Mouse (Mus musculus): ENCODE results near the gene A4galt.
"Not testable (repeated sequence)": the region's sequence is repeated elsewhere in the genome, so short reads cannot be mapped to it uniquely, and the experiment has no call there.

The A4galt gene

DNA sequence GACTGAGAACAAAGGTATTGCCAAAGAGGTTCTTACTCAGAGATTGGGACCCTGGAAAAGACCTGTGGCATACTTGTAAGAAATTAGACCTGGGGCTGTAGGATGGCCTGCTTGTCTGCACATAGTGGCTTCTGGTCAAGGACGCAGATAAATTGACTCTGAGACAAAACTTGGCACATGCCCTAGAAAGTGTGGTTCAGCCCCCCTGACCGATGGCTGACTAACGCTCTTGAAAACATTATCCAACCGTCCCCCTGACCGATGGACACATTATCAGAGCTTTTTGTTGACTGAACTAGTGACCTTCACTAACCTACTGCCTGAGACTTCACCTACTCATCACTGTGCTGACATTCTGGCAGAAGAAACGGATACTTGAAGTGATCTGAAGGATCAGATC lies 18.4 kb upstream of the A4galt start:
- DNase-seq (ENCODE audit: extremely low spot score, low spot score), result not testable (repeated sequence)

DNA sequence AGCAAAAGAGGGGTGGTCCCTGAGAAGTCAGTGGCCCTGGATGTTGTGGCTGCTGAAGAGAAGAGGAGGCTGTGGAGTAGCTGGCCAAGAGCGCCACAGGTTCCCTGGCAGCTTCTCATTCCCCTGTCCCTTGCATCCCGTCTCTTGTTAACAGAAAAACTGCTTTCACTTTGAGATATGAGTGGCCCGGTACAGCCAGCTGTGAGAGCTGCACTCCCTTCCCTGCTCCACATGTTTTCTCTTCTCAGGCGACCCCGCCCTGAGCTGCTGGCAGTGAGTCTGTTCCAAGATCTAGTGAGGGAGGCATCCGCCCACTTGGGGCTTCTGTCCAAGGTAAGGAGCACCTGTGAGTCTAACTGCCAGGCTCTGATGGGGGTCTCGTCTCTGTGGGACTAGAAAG lies 16.9 kb upstream of the A4galt start:
- not testable (repeated sequence) for DNase-seq (ENCODE audit: extremely low spot score, low spot score)

DNA sequence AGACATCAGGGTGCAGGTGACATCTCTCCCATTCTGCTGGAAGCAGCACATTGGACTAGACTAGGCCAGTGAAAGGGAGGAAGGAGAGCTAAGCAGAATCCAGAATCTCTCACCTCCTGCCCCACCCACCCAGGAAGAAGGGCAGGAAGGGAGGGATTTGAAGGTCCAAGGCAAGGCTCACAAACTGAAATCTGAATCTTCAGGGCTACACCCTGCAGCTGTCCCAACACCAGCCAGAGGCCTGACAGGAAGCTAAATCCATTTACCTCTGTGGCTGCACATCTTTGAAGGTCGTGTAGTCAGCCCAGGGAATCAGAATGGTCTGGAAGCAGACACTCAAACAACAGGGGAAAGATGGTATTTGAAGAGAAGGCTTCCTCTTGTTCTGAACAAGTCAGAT lies 13.7 kb upstream of the A4galt start:
- DNase-seq (ENCODE audit: extremely low spot score, low spot score), result no peak

DNA sequence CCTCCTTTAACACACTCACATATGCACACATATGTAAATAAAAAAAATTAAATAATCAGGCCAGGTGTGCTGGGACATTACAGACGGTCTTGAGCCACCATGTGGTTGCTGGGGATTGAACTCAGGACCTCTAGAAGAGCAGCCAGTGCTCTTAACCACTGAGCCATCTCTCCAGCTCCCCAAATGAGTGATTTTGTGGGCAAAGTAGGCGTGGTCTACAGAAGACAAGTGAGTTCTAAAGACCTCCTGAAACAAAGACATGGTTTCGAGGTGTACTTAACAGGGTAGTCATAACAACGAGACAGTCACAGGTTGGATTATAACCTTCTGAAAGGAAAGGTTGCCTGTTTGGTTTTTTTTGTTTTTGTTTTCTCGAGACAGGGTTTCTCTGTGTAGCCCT lies 11.8 kb upstream of the A4galt start:
- DNase-seq (ENCODE audit: extremely low spot score, low spot score), result no peak

DNA sequence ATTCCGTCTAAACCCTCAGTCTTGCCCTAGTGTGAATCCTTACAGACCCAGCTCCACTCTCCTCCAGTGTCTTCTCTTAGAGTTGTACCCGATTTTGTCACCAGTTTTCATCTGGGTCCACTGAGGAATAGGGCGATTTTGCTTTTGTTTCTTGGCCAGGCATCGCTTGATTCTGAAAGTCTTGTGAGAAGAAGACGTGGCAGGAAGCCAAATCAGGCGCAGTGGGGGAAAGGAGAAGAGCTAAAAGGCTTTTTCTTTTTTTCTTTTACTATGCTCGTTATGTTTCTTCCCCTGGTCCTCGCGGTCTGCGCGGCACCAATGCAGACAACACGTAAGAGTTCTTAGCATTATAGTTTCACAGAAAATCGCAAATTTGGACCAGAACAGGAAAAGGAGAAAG lies 6.3 kb upstream of the A4galt start:
- no peak for DNase-seq (ENCODE audit: extremely low spot score, low spot score)

DNA sequence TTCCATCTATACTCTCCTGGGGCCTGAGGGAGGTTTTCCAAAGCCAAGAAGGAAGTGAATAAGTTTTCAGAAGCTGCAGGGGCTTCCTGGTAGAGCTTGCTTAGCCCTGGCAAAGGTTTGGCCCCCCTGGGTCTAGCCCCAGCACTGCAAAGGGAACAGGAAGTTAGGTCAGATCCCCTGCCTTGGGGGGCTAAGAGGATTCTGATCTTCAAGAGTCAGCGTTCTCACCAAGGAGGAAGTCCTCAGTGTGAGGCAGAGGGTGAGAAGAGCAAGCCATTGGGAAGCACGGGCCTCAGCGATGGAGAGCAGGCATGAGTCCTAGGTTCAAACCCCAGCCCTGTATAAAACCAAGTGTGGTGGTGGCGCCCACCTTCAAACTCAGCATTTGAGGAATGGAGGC lies 4.9 kb upstream of the A4galt start:
- DNase-seq (ENCODE audit: extremely low spot score, low spot score), result no peak

DNA sequence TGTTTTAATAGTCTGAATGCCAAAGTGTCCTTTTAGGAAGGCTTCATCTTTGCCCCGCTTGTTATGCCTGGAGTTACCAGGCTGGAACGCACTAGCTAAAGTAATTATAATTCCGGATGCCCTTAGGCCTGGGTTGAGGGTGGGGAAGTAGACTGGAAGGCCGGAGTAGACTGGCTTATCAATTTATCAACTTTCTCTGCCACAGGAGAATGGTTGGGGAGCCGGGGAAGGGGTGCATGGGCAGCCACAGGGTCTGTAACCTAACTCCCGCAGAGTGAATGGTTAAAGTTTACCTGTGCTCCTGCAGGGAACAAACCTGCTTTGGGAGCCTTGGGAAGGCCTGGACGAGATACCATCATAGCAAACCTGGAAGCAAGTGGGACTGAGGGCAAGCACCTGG lies 4.4 kb upstream of the A4galt start:
- DNase-seq (ENCODE audit: extremely low spot score, low spot score), result no peak

DNA sequence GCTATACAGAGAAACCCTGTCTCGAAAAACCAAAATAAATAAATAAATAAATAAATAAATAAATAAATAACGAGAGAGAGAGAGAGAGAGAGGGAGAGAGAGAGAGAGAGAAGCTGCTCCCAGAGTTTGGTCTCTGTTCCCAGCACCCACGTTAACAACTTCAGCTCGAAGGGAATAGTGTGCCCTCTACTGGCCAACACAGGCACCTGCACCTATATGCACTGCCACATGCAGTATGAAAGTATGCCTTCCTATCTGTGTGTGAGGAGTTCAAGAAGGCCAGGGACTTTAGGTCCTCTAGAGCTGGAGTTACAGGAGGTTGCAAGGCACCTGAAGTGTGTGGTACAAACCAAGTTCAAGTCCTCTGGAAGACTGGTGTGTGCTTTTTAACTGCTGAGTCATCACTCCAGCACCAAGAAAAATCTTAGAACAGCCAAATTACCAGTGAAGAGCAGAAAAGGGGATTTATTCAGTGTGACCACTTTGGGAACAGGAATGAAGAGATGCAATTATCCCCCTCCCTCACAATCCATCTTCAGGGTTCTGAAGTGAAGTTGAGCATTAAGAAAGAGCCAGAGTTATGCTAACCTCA lies 3.7 kb upstream of the A4galt start:
- no peak for DNase-seq (ENCODE audit: extremely low spot score, low spot score)

DNA sequence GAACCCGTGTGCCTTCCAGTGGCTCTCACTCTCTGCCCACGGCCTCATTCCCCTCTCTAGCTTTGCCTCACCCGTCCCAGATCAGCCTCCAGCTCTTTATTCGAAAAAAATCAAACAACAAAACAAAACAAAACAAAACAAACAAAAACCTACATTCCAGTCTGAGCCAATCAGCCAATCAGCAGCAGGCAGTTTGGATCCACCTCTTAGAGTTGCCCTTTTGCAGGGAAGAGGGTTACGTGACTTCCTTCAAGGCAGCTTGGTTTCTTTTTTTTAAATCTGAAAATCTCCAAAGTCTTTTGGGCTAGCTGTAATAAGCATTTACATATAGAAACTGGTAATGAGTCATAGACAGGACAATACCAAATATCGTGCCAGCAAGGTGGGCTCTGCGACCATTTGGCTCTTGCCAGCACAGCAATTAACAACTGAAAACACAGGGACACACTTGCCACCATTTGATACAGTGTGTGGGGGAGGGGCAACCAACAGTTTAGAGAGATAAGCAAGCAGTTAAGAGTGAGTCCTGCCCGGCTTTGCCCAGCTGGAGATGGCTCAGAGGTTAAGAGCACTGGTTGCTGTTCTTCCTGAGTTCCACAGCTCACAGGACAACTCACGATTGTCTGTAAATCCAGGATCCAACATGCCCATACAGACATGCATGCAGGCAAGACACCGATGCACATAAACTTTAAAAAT lies 2.9 kb upstream of the A4galt start:
- DNase-seq (ENCODE audit: extremely low spot score, low spot score), result no peak

DNA sequence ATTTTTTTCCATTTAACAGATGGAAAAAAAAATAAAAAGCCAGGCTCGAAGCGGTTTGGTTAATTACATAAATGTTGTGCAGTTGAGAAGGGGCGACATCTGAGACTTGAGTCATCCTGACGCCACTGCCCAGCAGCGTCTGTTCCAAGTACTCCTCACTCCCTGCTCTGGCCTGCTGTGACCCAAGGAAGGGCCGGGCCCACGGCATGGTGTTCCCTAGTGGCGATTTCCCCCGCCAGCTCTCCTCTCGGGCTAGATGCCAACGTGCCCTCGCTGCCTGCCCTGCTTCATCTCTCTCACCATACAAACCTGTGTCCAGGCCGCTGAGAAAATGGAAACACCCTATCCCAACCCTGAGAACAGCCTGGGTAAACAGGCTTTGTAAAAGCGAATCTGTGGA lies 486 bp upstream of the A4galt start:
- DNase-seq (ENCODE audit: extremely low spot score, low spot score), result no peak

DNA sequence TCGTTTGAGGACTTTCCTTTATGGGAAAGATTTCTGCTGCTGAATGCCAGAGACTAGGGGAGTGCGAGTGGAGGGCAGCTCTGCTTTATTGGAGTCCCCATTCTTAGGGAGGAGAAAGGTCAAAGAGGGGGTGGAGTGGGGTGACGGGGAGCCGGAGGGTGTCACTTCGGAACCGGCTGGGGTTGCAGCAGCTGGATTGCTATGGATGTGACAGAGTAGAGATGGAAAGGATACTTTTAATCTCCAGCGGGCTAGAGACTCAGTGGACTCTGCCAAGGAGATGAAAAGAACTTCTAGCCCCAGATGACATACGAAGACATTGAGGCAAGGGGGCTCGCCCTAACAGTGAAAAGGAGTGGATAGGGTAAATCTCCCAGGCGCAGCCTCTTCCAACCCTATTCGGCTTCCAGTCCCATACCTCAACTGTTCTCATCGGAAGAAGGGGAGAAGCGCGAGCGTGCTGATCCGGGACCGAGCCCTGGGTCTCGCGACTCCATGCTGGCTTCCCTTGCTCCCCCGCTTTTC lies 861 bp downstream of the A4galt start:
- peak; percentile 18 for DNase-seq (ENCODE audit: extremely low spot score, low spot score)

DNA sequence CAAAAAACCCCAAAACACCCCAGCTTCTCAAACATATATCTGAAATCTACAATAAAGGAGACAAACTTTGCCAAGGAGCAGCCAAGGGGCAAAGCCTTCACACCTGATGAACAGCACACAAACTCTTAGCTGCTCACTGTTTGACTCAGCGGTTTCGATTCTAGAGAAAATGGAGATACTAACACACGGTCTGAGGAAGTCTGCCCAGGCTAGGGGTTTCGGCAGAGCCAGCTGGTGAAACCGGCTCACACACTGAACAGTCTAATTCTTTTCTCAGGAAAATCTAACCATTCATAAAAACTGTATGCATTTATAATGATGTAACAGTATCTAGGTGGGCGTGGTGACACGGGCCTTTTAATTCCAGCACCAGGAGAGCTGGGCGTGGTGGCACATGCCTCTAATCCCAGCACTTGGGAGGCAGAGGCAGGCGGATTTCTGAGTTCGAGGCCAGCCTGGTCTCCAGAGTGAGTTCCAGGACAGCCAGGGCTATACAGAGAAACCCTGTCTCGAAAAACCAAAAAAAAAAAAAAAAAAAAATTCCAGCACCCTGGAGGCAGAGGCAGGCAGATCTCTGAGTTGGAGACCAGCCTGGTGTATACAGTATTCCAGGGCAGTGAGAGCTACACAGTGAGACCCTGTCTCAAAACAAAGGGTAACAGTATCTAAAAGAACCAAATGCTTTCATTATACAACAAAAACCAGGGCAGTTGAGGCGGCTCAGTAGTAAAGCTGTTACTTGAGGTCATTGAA lies 1.9 kb downstream of the A4galt start:
- no peak for DNase-seq (ENCODE audit: extremely low spot score, low spot score)

DNA sequence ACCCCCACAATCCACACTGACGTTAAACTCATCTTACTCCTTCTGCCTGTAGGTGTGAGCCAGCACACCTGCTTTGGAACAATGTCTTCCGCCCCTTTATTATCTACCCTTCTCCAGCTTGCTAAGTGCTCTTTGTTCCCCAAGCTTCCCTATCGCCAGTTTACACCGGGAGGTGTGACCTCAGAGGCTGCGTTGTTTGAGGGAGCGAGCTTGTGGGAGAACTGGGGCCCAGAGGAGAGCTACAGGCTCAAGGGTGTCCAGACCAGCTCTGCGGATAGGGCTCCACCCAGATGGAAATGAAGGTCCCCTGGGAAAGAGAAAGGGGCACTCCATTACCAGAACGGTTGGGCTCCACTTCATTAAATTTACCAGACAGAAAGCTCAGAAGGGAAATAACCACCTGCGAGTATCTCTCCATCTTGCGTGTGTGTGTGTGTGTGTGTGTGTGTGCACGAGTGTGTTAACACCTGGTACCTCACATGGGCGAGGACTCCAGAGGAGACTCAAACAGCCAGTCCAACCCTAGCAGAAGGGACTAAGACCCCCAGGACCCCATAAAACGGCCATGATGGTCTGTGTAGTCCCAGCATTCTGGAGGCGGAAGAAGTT lies 3.2 kb downstream of the A4galt start:
- DNase-seq (ENCODE audit: extremely low spot score, low spot score), result no peak

DNA sequence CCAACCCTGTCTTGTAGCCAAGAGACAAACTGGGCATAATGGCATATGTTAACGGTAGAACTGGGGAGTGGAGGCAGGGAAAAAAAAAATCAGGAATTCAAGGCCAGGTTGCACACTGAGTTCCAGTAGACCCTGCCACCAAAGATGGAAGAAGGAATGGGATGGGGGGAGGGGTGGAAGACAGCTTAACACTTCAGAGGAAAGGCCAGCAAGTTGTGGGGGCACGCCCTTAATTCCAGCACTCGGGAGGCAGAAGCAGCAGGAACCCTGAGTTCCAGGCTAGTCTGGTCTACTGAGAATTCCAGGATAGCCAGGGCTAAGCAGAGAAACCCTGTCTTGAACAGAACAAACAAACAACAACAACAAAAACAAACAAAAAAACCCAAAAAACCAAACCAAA lies 7.2 kb downstream of the A4galt start:
- DNase-seq (ENCODE audit: extremely low spot score, low spot score), result no peak

DNA sequence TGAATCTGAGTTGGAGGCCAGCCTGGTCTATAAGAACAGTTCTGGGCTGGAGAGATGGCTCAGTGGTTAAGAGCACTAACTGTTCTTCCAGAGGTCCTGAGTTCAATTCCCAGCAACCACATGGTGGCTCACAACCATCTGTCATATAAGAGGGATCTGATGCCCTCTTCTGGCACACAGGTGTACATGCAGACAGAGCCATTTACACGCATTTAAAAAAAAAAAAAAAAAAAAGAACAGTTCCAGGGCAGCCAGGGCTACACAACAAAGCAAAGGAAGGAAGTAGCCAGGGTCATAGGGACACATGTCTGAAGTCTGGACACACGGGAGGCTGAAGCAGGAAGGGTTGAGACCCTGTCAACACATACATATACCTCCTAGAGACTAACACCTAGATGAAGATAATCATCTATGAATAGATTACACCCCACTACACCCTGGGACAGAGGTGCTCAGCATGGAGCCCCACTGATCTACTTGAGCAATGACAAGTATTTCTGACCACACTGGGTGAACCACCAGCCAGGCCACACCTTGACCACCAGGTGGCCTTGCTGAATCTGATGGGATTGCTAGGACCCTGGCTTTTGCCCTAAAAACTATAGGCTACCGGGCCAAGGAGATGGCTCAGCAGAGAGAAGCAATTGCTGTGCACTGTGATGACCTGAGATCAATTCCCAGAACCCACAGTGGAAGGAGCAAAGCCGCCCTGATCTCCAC lies 9.5 kb downstream of the A4galt start:
- no peak for DNase-seq (ENCODE audit: extremely low spot score, low spot score)

DNA sequence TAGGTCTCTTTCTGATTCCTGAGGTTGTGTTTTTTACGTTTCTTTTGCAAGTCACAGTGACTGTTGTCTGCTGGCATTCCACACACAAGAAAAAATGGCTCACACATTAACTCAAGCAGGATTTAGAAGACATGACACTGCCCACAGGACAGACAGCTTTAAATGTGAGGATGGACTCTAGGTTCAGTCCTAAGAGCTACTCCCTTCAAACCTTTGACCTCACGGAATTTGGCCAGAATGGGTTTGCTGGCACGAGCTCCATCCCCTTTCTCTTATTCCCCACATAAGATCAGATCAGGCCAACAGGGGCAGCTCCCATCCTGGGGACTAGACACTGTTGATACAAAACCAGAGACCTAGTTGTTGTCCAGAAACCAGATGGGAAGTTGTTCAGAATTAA lies 10.1 kb downstream of the A4galt start:
- no peak for DNase-seq (ENCODE audit: extremely low spot score, low spot score)

DNA sequence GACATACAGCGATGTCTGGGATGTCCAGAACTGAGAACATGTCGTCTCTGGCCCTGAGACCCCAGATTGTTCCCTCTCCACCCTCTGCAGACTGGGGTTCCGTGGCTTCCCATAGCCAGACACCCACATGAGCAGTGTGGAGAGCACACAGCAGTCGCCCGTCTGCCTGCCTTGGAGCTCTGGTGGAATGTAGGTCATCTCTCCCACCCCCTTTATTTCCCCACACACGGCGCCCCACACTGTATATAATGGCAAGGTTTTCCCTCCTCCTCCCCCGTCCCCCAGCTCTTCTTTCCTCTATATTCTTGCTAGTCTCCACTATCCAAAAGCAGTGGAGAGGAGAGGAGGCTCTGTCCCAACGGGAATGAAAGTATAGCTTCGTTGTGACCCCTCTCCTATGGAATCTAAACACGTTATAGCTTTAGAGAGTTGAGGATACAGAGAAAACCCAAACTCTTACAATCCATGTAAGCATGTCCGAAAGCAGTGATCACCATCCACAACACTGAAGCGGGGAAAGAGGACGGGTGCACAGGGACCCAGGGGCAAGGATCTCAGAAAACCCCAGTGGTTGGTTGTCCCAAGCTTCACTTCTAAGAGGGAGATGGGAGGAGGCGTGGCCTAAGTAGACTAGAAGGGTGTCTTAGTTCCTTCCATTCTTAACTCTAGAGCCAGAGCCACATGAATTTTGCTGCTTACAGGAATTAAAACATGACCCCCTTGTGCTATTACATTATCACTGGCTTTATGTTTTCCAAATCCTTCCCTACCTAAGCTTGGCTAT lies 13.9 kb downstream of the A4galt start:
- DNase-seq (ENCODE audit: extremely low spot score, low spot score), result no peak

DNA sequence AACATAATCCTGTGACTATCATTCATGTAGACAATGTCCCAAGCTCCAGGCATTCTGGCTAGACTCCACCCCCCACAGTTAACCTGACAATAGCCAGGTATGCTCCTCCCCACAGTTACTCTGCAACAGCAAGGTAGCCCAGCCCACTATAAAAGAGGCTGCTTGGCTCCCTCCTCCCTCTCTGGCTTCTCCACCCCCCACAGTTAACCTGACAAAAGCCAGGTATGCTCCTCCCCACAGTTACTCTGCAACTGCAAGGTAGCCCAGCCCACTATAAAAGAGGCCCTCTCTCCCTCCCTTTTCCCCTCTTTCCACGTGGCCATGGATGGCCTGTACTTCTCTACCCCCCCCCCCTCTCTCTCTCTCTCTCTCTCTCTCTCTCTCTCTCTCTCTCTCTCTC lies 14.8 kb downstream of the A4galt start:
- DNase-seq (ENCODE audit: extremely low spot score, low spot score), result no peak

DNA sequence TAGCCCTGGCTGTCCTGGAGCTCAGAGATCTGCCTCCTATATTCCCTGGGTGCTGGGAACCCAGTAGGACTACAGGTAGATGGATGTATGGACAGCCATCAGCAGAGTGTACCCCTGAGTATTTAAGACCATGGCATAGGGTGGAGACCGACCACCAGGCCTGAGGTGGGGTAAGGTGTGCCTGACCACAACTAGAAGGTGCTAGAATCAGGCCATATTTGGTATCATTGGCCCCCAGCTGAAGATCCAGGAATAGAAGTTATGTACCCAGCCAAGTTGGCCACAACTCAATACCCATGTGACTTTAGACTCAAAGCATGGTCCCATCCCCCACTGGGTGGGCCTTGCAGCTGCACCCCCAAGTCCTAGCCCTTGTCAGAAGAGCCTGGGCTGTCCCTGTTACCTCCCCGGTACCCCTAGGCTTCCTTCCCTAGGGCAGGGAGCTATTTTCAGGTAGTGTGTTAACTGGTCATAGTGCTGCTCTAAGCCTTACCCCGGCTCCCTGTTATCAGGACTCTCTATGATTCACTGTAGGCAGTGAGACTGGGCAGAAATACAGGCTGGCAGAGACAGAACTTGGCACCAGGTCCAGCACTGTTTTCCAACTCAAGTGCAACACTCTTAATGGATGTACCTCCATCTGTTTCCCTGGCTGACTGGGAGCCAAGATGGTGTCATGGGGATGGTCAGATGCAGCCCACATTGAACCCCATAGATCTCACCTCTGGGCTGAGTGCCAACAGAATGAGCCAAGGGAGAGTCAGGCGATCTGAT lies 18.2 kb downstream of the A4galt start:
- DNase-seq (ENCODE audit: extremely low spot score, low spot score), result no peak

DNA sequence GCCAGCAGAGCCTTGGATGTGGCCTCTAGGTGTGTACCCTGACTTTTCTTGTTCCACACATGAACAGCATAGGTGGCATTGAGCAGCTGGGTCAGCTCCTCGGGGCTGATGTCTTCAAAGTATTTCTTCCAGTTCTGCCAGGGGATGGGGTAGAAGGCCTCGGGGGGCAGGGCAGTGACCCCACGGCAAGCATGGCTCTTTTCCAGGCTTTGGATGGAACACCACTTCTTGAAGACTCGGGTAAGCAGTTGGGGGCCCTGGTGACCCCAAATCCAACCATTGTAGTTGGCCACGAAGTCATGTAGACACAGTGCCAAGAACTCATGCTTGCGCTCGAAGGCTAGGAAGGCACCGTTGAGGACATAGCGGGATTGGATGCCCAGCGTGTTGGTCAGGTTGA lies 24.0 kb downstream of the A4galt start:
- DNase-seq (ENCODE audit: extremely low spot score, low spot score), result no peak
